Mouse (Mus musculus) liver, adult 2 months (tissue): Measurements from ENCODE around the gene Lingo3.

ENCODE experiments used
- CTCF ChIP-seq: fragments of 200-500 bp; IDR thresholded peaks from 2 replicates; pipeline ENCODE4 v1.5.1; 2011; ENCODE audit warnings: low read depth, low read length, control low read depth
- POLR2A ChIP-seq: fragments of 200-500 bp; IDR thresholded peaks from 2 replicates; pipeline ENCODE4 v1.6.1; 2011; ENCODE audit warnings: low read length, control low read depth; ENCODE audit not compliant: insufficient read depth; ENCODE audit errors: extremely low read depth

GRCm38 (mm10) chr10:80784302-80784701, 59.5 kb downstream of the Lingo3 start:
- no peak for TF ChIP-seq CTCF
- no peak for TF ChIP-seq POLR2A
